Mouse (Mus musculus) left cerebral cortex, postnatal 10 days (tissue): ENCODE measurements at regions not wholly inside any gene's neighbourhood (a gene's known extent, or its start where the extent isn't known, plus 50 kb on each side); places are given as distances from the start of the nearest gene placed in this dataset. TPM values are rescaled to one million over a fixed set of nuclear protein-coding genes. Genes with fewer than 3 reads are reported as not detected.

Experiments used
- DNase-seq, 2 experiments: peaks; one replicate each; pipeline ENCODE4 v3.0.0; 2021 to 2022; ENCODE audit warnings: low spot score in 2 of 2, mixed read lengths in 1 of 2; ENCODE audit errors: extremely low spot score in 1 of 2
- intact Hi-C: fragments of 180-260 bp; cut with DNase I; formaldehyde crosslinking; loops from one replicate; pipeline ENCODE4 v1.15.1; 2025
- microRNA-seq: library from miRNA; unstranded; fragments of <30 nt; microRNA quantifications from one replicate; pipeline ENCODE4 v1.2.0, GENCODE M21; 2022

DNA sequence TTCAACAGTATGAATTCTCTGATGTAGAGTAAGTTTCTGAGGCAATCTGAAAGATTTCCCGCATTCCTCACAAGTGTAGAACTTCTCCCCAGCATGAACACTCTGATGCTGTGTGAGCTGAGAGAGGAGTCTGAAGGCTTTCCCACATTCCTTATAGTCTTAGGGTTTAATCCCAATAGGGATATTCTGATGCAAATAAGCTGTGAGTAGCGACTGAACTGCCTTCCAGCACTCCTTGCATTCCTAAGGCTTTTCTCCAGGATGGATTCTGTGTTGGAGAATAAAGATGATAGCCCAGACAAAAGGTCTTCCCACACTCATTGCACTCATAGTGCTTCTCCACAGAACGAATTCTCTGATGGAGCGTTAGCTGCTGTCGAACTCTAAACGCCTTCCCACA lies 152.6 kb upstream of the Api5 start:
- intact Hi-C loops: no loop called here

GRCm38 (mm10) chr2:94587255-94587654 lies 149.3 kb upstream of the Api5 start:
- intact Hi-C loops: loop anchor here (10.0 kb wide), 1 partner anchor 168 kb away; no protein-coding TSS in a partner anchor
- DNase-seq: no peak

More for the DNA sequence above, 152.6 kb upstream of the Api5 start:
- no peak for DNase-seq

GRCm38 (mm10) chr2:94571646-94572045 lies 133.7 kb upstream of the Api5 start:
- intact Hi-C loops: loop anchor here (5.0 to 10.0 kb wide), 2 partner anchors 656 to 1743 kb away; partner anchors contain the start of gene Lrrc4c

DNA sequence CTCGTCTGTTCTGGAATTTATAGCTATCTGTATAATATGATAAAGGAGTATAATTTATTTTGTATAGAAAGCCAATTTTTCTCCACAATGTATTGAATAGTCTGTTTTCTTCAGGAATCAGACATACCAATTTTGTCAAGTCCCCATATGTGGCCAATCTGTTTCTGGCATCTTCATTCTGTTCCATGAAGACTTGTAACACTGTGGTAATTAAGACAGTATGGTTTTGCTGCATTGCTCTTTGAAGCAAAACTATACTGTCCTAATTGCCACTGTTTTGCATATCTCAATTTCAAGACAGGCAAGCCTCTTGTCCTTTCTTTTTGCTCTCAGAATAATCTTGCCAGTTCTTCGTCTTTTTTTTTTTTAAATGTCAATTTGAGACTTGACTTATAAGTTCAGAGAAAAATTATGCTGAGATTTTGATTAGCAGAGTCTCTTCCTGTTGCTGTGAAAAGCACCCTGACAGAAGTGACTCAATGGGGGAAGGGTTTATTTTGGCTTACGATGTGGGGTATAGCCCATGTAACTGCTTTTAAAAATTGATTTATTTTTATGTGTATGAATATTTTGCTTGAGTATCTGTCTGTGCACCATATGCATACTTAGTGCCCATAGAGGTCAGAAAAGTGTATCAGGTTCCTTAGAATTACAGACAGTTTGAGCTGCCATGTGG lies 103.4 kb upstream of the Api5 start:
- intact Hi-C loops: no loop called here
- DNase-seq: no peak

More at GRCm38 (mm10) chr2:94571646-94572045, 133.7 kb upstream of the Api5 start:
- peak in 1 of 2 experiments; percentile 31 for DNase-seq

DNA sequence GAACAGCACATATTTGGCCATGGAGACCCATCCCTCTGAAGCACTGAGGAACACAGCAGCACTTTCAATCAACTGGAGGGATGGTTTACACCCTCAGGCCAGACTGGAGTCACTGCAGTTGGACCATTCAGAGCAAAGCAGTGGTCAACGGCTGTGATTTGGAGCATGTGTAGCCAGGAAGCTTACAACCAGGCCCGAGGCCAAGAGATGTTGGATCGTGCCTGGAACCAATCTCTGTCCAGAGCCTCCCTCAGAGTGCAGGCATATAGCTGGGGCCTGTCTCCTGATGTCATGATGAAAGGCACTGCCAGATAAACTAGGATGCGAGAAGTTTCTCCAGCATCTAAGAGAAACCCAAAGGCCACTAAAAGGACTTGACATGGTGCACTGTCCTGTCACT lies 98.7 kb upstream of the Api5 start:
- no peak for DNase-seq
- intact Hi-C loops: no loop called here

- no peak for DNase-seq
- intact Hi-C loops: no loop called here
Observed at GRCm38 (mm10) chr2:94531175-94531574, 93.2 kb upstream of the Api5 start.

GRCm38 (mm10) chr2:94524536-94524935 lies 86.6 kb upstream of the Api5 start:
- no peak for DNase-seq
- intact Hi-C loops: no loop called here

- intact Hi-C loops: no loop called here
- DNase-seq: no peak
Observed at GRCm38 (mm10) chr2:94516866-94517265, 78.9 kb upstream of the Api5 start.

DNA sequence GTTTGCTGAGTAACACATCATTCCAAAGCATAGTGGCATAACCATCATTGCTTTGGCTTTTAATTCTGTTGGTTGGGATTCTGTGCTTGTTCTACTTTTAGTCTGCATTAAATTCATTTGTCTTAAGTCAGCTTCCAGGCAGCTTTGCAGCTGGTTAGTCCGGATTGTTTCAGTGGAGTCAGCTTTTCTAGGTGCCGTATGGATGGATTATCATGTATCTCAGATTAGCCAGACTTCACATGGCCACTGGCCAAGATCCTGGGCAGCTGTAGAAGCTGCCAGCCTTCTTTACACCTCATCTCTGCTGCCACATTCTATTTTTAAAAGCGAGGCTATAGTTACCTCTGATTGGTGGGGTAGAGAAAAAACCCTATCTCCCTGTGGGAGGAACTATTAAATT lies 74.1 kb upstream of the Api5 start:
- peak; percentile 27 to 32 for DNase-seq
- intact Hi-C loops: no loop called here

GRCm38 (mm10) chr2:94500649-94501048 lies 62.7 kb upstream of the Api5 start:
- intact Hi-C loops: no loop called here
- peak in 1 of 2 experiments; percentile 23 for DNase-seq

DNA sequence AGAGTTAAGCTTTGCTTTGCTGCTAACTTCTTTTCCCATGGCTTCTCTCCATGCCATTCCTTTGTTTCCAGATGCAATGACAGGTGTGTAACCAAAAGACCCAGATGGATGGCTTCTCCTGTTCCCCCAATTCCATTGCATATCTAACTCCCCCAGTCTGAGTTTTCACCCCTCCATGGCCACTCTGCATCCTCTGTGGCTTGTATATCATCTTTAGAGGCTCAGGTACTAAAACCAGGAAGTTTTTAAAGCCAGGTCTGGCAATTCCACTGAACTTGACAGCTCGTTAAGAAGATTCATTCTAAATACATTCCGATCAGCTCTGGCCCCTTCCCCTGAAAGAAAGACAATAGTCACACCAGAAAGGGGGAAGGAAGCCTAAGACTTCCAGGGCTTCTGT lies 60.6 kb upstream of the Api5 start:
- intact Hi-C loops: no loop called here
- no peak for DNase-seq

Small RNA genes lying in the stretch of these regions (microRNA-seq; reads per million reads assigned to microRNA genes)
- gene Gm44461: not detected
